Mouse (Mus musculus): ENCODE data around the gene Miga2. TPM values are rescaled to one million over a fixed set of nuclear protein-coding genes. Genes with fewer than 3 reads are reported as not detected.

Miga2 gene
- polyA plus RNA-seq, 1 experiment from 2014 or later: 32.0 TPM

GRCm38 (mm10) chr2:30377721-30378120, 13.7 kb downstream of the Miga2 start:
- no peak overlapping the region for H3K27ac ChIP-seq (ENCODE audit: low read length)
- ATAC-seq (ENCODE audit: low FRiP score, low TSS enrichment): no peak
- no peak overlapping the region for H3K4me2 ChIP-seq (replicated peaks; ENCODE audit: low read depth, low read length)
- no peaks in the 10 kb centered on the region for H3K9me3 ChIP-seq (ENCODE audit: low read length)
- peaks cover 77% of the 10 kb centered on the region for H3K36me3 ChIP-seq (ENCODE audit: insufficient read depth, low read length)
- no peak overlapping the region for H3K4me3 ChIP-seq (ENCODE audit: low read length)
- no peak overlapping the region for H3K9ac ChIP-seq (replicated peaks; ENCODE audit: low read length)
- 83% methylated on average over 5 of the region's 5 CpGs for WGBS
- H3K4me1 ChIP-seq (ENCODE audit: insufficient read depth, low read length): no peaks in the 10 kb centered on the region
- H3K27me3 ChIP-seq (ENCODE audit: insufficient read depth, low read length): no peaks in the 10 kb centered on the region

DNA sequence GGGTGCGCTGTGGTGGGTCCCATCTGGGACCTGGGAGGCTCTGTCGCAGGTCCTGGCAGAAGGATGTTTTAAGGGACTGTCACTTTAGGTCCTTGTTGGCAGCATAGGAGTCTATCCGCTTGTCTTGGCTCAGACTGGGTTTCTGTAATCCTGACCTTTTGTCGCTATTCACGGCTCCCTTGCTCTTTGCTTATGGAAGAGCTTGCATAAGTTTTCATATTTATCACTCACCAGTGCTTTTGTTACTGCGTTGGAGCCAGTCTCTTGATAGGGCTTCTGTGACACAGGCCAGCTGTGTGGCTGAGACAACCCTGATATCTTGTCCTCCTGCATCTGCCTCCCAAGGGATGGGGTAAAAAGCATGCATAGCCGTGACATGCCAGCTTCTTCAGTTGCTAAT, 15.3 kb downstream of the Miga2 start:
- Histone ChIP-seq H3K27ac (ENCODE audit: low read length) (no peak overlapping the region), H3K4me1 (ENCODE audit: insufficient read depth, low read length) (no peaks in the 10 kb centered on the region), H3K36me3 (ENCODE audit: insufficient read depth, low read length) (peaks cover 77% of the 10 kb centered on the region), H3K4me2 (replicated peaks; ENCODE audit: low read depth, low read length) (no peak overlapping the region), H3K9ac (replicated peaks; ENCODE audit: low read length) (no peak overlapping the region), H3K9me3 (ENCODE audit: low read length) (no peaks in the 10 kb centered on the region), H3K4me3 (ENCODE audit: low read length) (no peak overlapping the region), H3K27me3 (ENCODE audit: insufficient read depth, low read length) (no peaks in the 10 kb centered on the region)
- no peak for ATAC-seq (ENCODE audit: low FRiP score, low TSS enrichment)
- WGBS: 83% methylated on average over 7 of the region's 7 CpGs

- H3K4me3 ChIP-seq (ENCODE audit: low read length): no peak overlapping the region
- no peaks in the 10 kb centered on the region for H3K9me3 ChIP-seq (ENCODE audit: low read length)
- H3K9ac ChIP-seq (replicated peaks; ENCODE audit: low read length): no peak overlapping the region
- peaks cover 78% of the 10 kb centered on the region for H3K36me3 ChIP-seq (ENCODE audit: insufficient read depth, low read length)
- no peak for ATAC-seq (ENCODE audit: low FRiP score, low TSS enrichment)
- no peaks in the 10 kb centered on the region for H3K4me1 ChIP-seq (ENCODE audit: insufficient read depth, low read length)
- 91% methylated on average over 10 of the region's 10 CpGs for WGBS
- H3K4me2 ChIP-seq (replicated peaks; ENCODE audit: low read depth, low read length): no peak overlapping the region
- no peaks in the 10 kb centered on the region for H3K27me3 ChIP-seq (ENCODE audit: insufficient read depth, low read length)
- H3K27ac ChIP-seq (ENCODE audit: low read length): no peak overlapping the region
Measured at GRCm38 (mm10) chr2:30380564-30381376, 16.7 kb downstream of the Miga2 start.

- no peak for ATAC-seq (ENCODE audit: low FRiP score, low TSS enrichment)
- Histone ChIP-seq H3K4me2 (replicated peaks; ENCODE audit: low read depth, low read length) (no peak overlapping the region), H3K36me3 (ENCODE audit: insufficient read depth, low read length) (peaks cover 76% of the 10 kb centered on the region), H3K4me1 (ENCODE audit: insufficient read depth, low read length) (no peaks in the 10 kb centered on the region), H3K4me3 (ENCODE audit: low read length) (no peak overlapping the region), H3K9me3 (ENCODE audit: low read length) (no peaks in the 10 kb centered on the region), H3K27ac (ENCODE audit: low read length) (no peak overlapping the region), H3K27me3 (ENCODE audit: insufficient read depth, low read length) (no peaks in the 10 kb centered on the region), H3K9ac (replicated peaks; ENCODE audit: low read length) (no peak overlapping the region)
- 94% methylated on average over 4 of the region's 4 CpGs for WGBS
Measured at GRCm38 (mm10) chr2:30381377-30381725, 17.3 kb downstream of the Miga2 start.

GRCm38 (mm10) chr2:30384814-30385213, 20.8 kb downstream of the Miga2 start:
- Histone ChIP-seq H3K4me1 (ENCODE audit: insufficient read depth, low read length) (no peaks in the 10 kb centered on the region), H3K9ac (replicated peaks; ENCODE audit: low read length) (no peak overlapping the region), H3K9me3 (ENCODE audit: low read length) (no peaks in the 10 kb centered on the region), H3K4me2 (replicated peaks; ENCODE audit: low read depth, low read length) (no peak overlapping the region), H3K27ac (ENCODE audit: low read length) (no peak overlapping the region), H3K4me3 (ENCODE audit: low read length) (no peak overlapping the region), H3K36me3 (ENCODE audit: insufficient read depth, low read length) (peaks cover 47% of the 10 kb centered on the region), H3K27me3 (ENCODE audit: insufficient read depth, low read length) (no peaks in the 10 kb centered on the region)
- ATAC-seq (ENCODE audit: low FRiP score, low TSS enrichment): no peak
- WGBS: 61% methylated on average over 5 of the region's 5 CpGs

- no peak for ATAC-seq (ENCODE audit: low FRiP score, low TSS enrichment)
- 74% methylated on average over 4 of the region's 4 CpGs for WGBS
- Histone ChIP-seq H3K27ac (ENCODE audit: low read length) (no peak overlapping the region), H3K4me2 (replicated peaks; ENCODE audit: low read depth, low read length) (no peak overlapping the region), H3K36me3 (ENCODE audit: insufficient read depth, low read length) (peaks cover 41% of the 10 kb centered on the region), H3K9me3 (ENCODE audit: low read length) (no peaks in the 10 kb centered on the region), H3K4me1 (ENCODE audit: insufficient read depth, low read length) (no peaks in the 10 kb centered on the region), H3K4me3 (ENCODE audit: low read length) (no peak overlapping the region), H3K9ac (replicated peaks; ENCODE audit: low read length) (no peak overlapping the region), H3K27me3 (ENCODE audit: insufficient read depth, low read length) (no peaks in the 10 kb centered on the region)
Measured at GRCm38 (mm10) chr2:30385591-30385990, 21.6 kb downstream of the Miga2 start.

GRCm38 (mm10) chr2:30386913-30387312, 22.9 kb downstream of the Miga2 start:
- Histone ChIP-seq H3K4me3 (ENCODE audit: low read length) (no peak overlapping the region), H3K4me1 (ENCODE audit: insufficient read depth, low read length) (peaks cover 6% of the 10 kb centered on the region; the same call in 1 of the 2 replicates), H3K9ac (replicated peaks; ENCODE audit: low read length) (no peak overlapping the region), H3K27me3 (ENCODE audit: insufficient read depth, low read length) (no peaks in the 10 kb centered on the region), H3K9me3 (ENCODE audit: low read length) (no peaks in the 10 kb centered on the region), H3K27ac (ENCODE audit: low read length) (no peak overlapping the region), H3K36me3 (ENCODE audit: insufficient read depth, low read length) (peaks cover 33% of the 10 kb centered on the region), H3K4me2 (replicated peaks; ENCODE audit: low read depth, low read length) (no peak overlapping the region)
- WGBS: 85% methylated on average over 9 of the region's 9 CpGs
- ATAC-seq (ENCODE audit: low FRiP score, low TSS enrichment): no peak

GRCm38 (mm10) chr2:30389000-30389399, 25.0 kb downstream of the Miga2 start:
- 92% methylated on average over 2 of the region's 2 CpGs for WGBS
- no peak for ATAC-seq (ENCODE audit: low FRiP score, low TSS enrichment)
- no peak overlapping the region for H3K9ac ChIP-seq (replicated peaks; ENCODE audit: low read length)
- H3K4me3 ChIP-seq (ENCODE audit: low read length): no peak overlapping the region
- H3K9me3 ChIP-seq (ENCODE audit: low read length): no peaks in the 10 kb centered on the region
- no peak overlapping the region for H3K4me2 ChIP-seq (replicated peaks; ENCODE audit: low read depth, low read length)
- H3K36me3 ChIP-seq (ENCODE audit: insufficient read depth, low read length): peaks cover 18% of the 10 kb centered on the region; the same call in 1 of the 2 replicates
- peaks cover 17% of the 10 kb centered on the region for H3K4me1 ChIP-seq (ENCODE audit: insufficient read depth, low read length)
- no peak overlapping the region for H3K27ac ChIP-seq (ENCODE audit: low read length)
- no peaks in the 10 kb centered on the region for H3K27me3 ChIP-seq (ENCODE audit: insufficient read depth, low read length)

GRCm38 (mm10) chr2:30392114-30392576, 28.1 kb downstream of the Miga2 start, which contains the start of gene Dolpp1:
Dolpp1 (plus strand) TSS chr2:30392254.
- Histone ChIP-seq H3K9me3 (ENCODE audit: low read length) (no peaks in the 10 kb centered on the region), H3K36me3 (ENCODE audit: insufficient read depth, low read length) (peaks cover 5% of the 10 kb centered on the region; the same call in 1 of the 2 replicates), H3K4me1 (ENCODE audit: insufficient read depth, low read length) (peaks cover 18% of the 10 kb centered on the region), H3K27me3 (ENCODE audit: insufficient read depth, low read length) (no peaks in the 10 kb centered on the region), H3K9ac (replicated peaks; ENCODE audit: low read length) (peak within 1 kb of the TSS; percentile 71), H3K4me2 (replicated peaks; ENCODE audit: low read depth, low read length) (peak within 1 kb of the TSS; percentile 83), H3K27ac (ENCODE audit: low read length) (peak within 1 kb of the TSS; percentile 81), H3K4me3 (ENCODE audit: low read length) (peak within 1 kb of the TSS; percentile 63)
- ATAC-seq (ENCODE audit: low FRiP score, low TSS enrichment): peak; percentile 98
- WGBS: 0% methylated on average over 40 of the region's 40 CpGs

All from kidney, embryonic 16.5 days (tissue).